Mouse (Mus musculus) forebrain, embryonic 16.5 days (tissue): ENCODE data around the gene Tlk1. TPM values are rescaled to one million over a fixed set of nuclear protein-coding genes. Genes with fewer than 3 reads are reported as not detected.

Experiments used
- ATAC-seq: fragments of 200-750 bp; cut with Nextera tagmentation; 2 replicates; pipeline ENCODE4 v1.8.0; 2017; ENCODE audit warnings: mild to moderate bottlenecking, moderate library complexity
- H3K27ac ChIP-seq: fragments of 300-500 bp; sonication (generic); 2 replicates; pipeline ENCODE4 v1.5.1; 2014; ENCODE audit warnings: low read length, control low read depth
- H3K27me3 ChIP-seq: fragments of 300-500 bp; sonication (generic); replicated peaks from 2 replicates; pipeline ENCODE4 v1.6.1; 2014; ENCODE audit warnings: low read length; ENCODE audit not compliant: control insufficient read depth, insufficient read depth
- H3K36me3 ChIP-seq: fragments of 300-500 bp; sonication (generic); 2 replicates; pipeline ENCODE4 v1.6.1; 2014; ENCODE audit not compliant: control insufficient read depth, insufficient read depth
- H3K4me1 ChIP-seq: fragments of 300-500 bp; sonication (generic); replicated peaks from 2 replicates; pipeline ENCODE4 v1.6.1; 2014; ENCODE audit warnings: low read length; ENCODE audit not compliant: control insufficient read depth, insufficient read depth
- H3K4me2 ChIP-seq: fragments of 300-500 bp; sonication (generic); 2 replicates; pipeline ENCODE4 v1.6.1; 2014; ENCODE audit warnings: mild to moderate bottlenecking, low read length, control low read depth
- H3K4me3 ChIP-seq: fragments of 300-500 bp; sonication (generic); replicated peaks from 2 replicates; pipeline ENCODE4 v1.5.1; 2014; ENCODE audit warnings: mild to moderate bottlenecking, low read length, control low read depth
- H3K9ac ChIP-seq: fragments of 300-500 bp; sonication (generic); replicated peaks from 2 replicates; pipeline ENCODE4 v1.6.1; 2014; ENCODE audit warnings: low read depth, low read length, control low read depth
- H3K9me3 ChIP-seq: fragments of 300-500 bp; sonication (generic); 2 replicates; pipeline ENCODE4 v1.6.1; 2016; ENCODE audit warnings: low read length; ENCODE audit not compliant: control insufficient read depth
- WGBS: fragments of 180-500 bp; shearing (Covaris S2); extraction: QIAGEN DNeasy Blood & Tissue Kit; methylation state at CpG from one replicate; pipeline ENCODE4 v1.1.7; 2014; 5-methylcytosine and 5-hydroxymethylcytosine counted together
- polyA plus RNA-seq: library from polyadenylated mRNA; unstranded; fragments of >200 nt; fragmentation: Nextera tagmentation; extraction: Ambion mirVana; gene quantifications from 2 replicates; pipeline ENCODE4 v1.2.1, GENCODE M21; 2015

The Tlk1 gene
- polyA plus RNA-seq, 1 experiment from 2014 or later = 19.1 TPM

DNA sequence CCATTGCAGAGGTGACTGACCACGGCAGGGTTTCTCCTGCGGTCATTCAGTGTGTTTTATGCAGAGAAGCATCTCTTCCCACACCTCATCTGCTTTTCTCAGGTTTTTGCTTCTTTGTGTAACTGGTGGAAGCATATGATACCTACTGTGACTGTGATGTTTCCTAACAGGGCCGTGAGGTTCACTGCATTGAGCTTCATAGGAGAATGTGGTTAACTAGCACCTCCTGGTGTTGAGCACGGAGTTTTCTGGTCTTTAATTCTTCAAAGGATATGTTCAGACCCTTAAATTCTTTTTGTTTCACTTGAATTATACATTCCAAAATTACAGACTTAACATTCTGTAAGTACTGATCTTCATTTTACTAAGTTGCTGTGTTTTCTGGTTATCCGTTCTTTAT lies 161.8 kb downstream of the Tlk1 start:
- no peak for ATAC-seq
- 72% methylated on average over 5 of the region's 5 CpGs for WGBS
- peaks cover 21% of the 10 kb centered on the region for H3K4me1 ChIP-seq
- H3K9me3 ChIP-seq = no peaks in the 10 kb centered on the region
- H3K27me3 ChIP-seq = no peaks in the 10 kb centered on the region
- no peak overlapping the region for H3K9ac ChIP-seq
- H3K27ac ChIP-seq = no peak overlapping the region
- no peaks in the 10 kb centered on the region for H3K36me3 ChIP-seq
- no peak overlapping the region for H3K4me3 ChIP-seq
- H3K4me2 ChIP-seq = no peak overlapping the region

Other genes with a start within 250 kb of the Tlk1 start
- gene Gorasp2, start 164.2 kb downstream of the Tlk1 start, polyA plus RNA-seq = 134 and 136 TPM in 2 replicates
- 2.2 and 3.8 TPM in 2 replicates for gene Gm26558, start 163.6 kb downstream of the Tlk1 start, polyA plus RNA-seq
- 37.2 and 43.3 TPM in 2 replicates for gene Dcaf17, start 229.6 kb upstream of the Tlk1 start, polyA plus RNA-seq
- 15.3 and 15.4 TPM in 2 replicates for gene Mettl8, start 229.9 kb upstream of the Tlk1 start, polyA plus RNA-seq